Mouse (Mus musculus) erythroblast, embryonic 14.5 days (primary cell): ENCODE data around the gene Wdr34. TPM values are rescaled to one million over a fixed set of nuclear protein-coding genes. Genes with fewer than 3 reads are reported as not detected.

Experiments
- H3K27me3 ChIP-seq: 2 replicates; pipeline ENCODE4 v1.6.1; 2012; ENCODE audit warnings: inconsistent platforms; ENCODE audit not compliant: control insufficient read depth
- H3K36me3 ChIP-seq: 2 replicates; pipeline ENCODE4 v1.6.1; 2012; ENCODE audit warnings: mild to moderate bottlenecking, inconsistent platforms; ENCODE audit not compliant: control insufficient read depth
- H3K4me1 ChIP-seq: 2 replicates; pipeline ENCODE4 v1.6.1; 2012; ENCODE audit warnings: inconsistent platforms; ENCODE audit not compliant: control insufficient read depth
- H3K4me3 ChIP-seq: replicated peaks from 2 replicates; pipeline ENCODE3; 2012; ENCODE audit warnings: moderate library complexity, mild to moderate bottlenecking, inconsistent platforms
- H3K9me3 ChIP-seq: 2 replicates; pipeline ENCODE4 v1.6.1; 2012; ENCODE audit warnings: low read length, inconsistent platforms, mixed read lengths; ENCODE audit not compliant: control insufficient read depth
- GATA1 ChIP-seq: IDR thresholded peaks from 2 replicates; pipeline ENCODE4 v1.6.1; 2012; ENCODE audit warnings: low read length, inconsistent platforms, mixed read lengths
- TAL1 ChIP-seq: IDR thresholded peaks from 3 replicates; pipeline ENCODE4 v1.6.1; 2012; ENCODE audit warnings: low read length, inconsistent platforms, mixed read lengths
- polyA plus RNA-seq: library from polyadenylated mRNA; stranded (reverse); fragments of >175 nt; gene quantifications from 2 replicates; pipeline ENCODE4 v1.2.3, GENCODE M21; 2012

Wdr34 gene
- polyA plus RNA-seq, 1 experiment, result 0.69 TPM

- Histone ChIP-seq H3K9me3 (no peaks in the 10 kb centered on the region), H3K36me3 (peaks cover 11% of the 10 kb centered on the region; the same call in 1 of the 2 replicates), H3K27me3 (no peaks in the 10 kb centered on the region), H3K4me1 (no peaks in the 10 kb centered on the region), H3K4me3 (no peak overlapping the region)
- TF ChIP-seq GATA1 (no peak), TAL1 (no peak)
Measured at GRCm38 (mm10) chr2:30010840-30011281, 37.8 kb downstream of the Wdr34 start.

GRCm38 (mm10) chr2:30009101-30009500, 39.6 kb downstream of the Wdr34 start:
- no peaks in the 10 kb centered on the region for H3K27me3 ChIP-seq
- TF ChIP-seq GATA1 (no peak), TAL1 (no peak)
- no peak overlapping the region for H3K4me3 ChIP-seq
- peaks cover 14% of the 10 kb centered on the region; the same call in 1 of the 2 replicates for H3K36me3 ChIP-seq
- no peaks in the 10 kb centered on the region for H3K4me1 ChIP-seq
- no peaks in the 10 kb centered on the region for H3K9me3 ChIP-seq

GRCm38 (mm10) chr2:29991962-29992361, 56.7 kb downstream of the Wdr34 start:
- Histone ChIP-seq H3K9me3 (no peaks in the 10 kb centered on the region), H3K4me3 (no peak overlapping the region), H3K36me3 (peaks cover 11% of the 10 kb centered on the region; the same call in 1 of the 2 replicates), H3K27me3 (no peaks in the 10 kb centered on the region), H3K4me1 (no peaks in the 10 kb centered on the region)
- TF ChIP-seq GATA1 (no peak), TAL1 (no peak)

Other genes with a start within 250 kb of the Wdr34 start
- 0.10 and 0.19 TPM in 2 replicates for gene Slc27a4, start 246.2 kb downstream of the Wdr34 start, polyA plus RNA-seq
- gene Urm1, start 228.8 kb downstream of the Wdr34 start, polyA plus RNA-seq, result 5.1 and 6.7 TPM in 2 replicates
- gene Cercam, start 179.7 kb downstream of the Wdr34 start, polyA plus RNA-seq, result 17.8 and 25.1 TPM in 2 replicates
- gene Odf2, start 159.7 kb downstream of the Wdr34 start, polyA plus RNA-seq, result 5.7 and 6.0 TPM in 2 replicates
- gene Gle1, start 113.5 kb downstream of the Wdr34 start, polyA plus RNA-seq, result 6.5 and 7.0 TPM in 2 replicates
- 0.01 and 0.04 TPM in 2 replicates for gene Sptan1, start 83.3 kb downstream of the Wdr34 start, polyA plus RNA-seq
- gene Set, start 8.5 kb upstream of the Wdr34 start, polyA plus RNA-seq, result 11.7 and 14.7 TPM in 2 replicates
- 0.09 and 0.13 TPM in 2 replicates for gene Pkn3, start 28.8 kb upstream of the Wdr34 start, polyA plus RNA-seq
- gene Zdhhc12, start 44.8 kb upstream of the Wdr34 start, polyA plus RNA-seq, result 1.6 and 2.8 TPM in 2 replicates
- gene Zer1, start 75.7 kb upstream of the Wdr34 start, polyA plus RNA-seq, result 1.7 and 2.4 TPM in 2 replicates
- gene Tbc1d13, start 84.9 kb upstream of the Wdr34 start, polyA plus RNA-seq, result 0.72 and 0.83 TPM in 2 replicates
- 0.45 and 0.55 TPM in 2 replicates for gene Endog, start 122.6 kb upstream of the Wdr34 start, polyA plus RNA-seq
- 2.5 and 2.9 TPM in 2 replicates for gene Spout1, start 129.6 kb upstream of the Wdr34 start, polyA plus RNA-seq
- gene Kyat1, start 157.0 kb upstream of the Wdr34 start, polyA plus RNA-seq, result 0.34 and 0.45 TPM in 2 replicates
- gene Lrrc8a, start 188.8 kb upstream of the Wdr34 start, polyA plus RNA-seq, result 0.56 TPM in 2 replicates
- not detected in 2 replicates for gene Gm28035, start 191.7 kb upstream of the Wdr34 start, polyA plus RNA-seq
- gene Phyhd1, start 217.3 kb upstream of the Wdr34 start, polyA plus RNA-seq, result 0.06 and 0.33 TPM in 2 replicates
- not detected in 2 replicates for gene Gm28038, start 232.2 kb upstream of the Wdr34 start, polyA plus RNA-seq
- 0.12 and 0.17 TPM in 2 replicates for gene Dolk, start 237.5 kb upstream of the Wdr34 start, polyA plus RNA-seq
- 10.7 and 13.0 TPM in 2 replicates for gene Nup188, start 237.5 kb upstream of the Wdr34 start, polyA plus RNA-seq